Mouse (Mus musculus) CH12F3 (cell line): ENCODE results near the gene Hnrnpll.

ENCODE experiments used
- in situ Hi-C: fragments of 300-500 bp; cut with MboI; formaldehyde crosslinking; loops from 2 replicates; pipeline ENCODE4 v1.14.3; 2020; ENCODE audit warnings: low sequenced_read_pairs

The Hnrnpll gene

DNA sequence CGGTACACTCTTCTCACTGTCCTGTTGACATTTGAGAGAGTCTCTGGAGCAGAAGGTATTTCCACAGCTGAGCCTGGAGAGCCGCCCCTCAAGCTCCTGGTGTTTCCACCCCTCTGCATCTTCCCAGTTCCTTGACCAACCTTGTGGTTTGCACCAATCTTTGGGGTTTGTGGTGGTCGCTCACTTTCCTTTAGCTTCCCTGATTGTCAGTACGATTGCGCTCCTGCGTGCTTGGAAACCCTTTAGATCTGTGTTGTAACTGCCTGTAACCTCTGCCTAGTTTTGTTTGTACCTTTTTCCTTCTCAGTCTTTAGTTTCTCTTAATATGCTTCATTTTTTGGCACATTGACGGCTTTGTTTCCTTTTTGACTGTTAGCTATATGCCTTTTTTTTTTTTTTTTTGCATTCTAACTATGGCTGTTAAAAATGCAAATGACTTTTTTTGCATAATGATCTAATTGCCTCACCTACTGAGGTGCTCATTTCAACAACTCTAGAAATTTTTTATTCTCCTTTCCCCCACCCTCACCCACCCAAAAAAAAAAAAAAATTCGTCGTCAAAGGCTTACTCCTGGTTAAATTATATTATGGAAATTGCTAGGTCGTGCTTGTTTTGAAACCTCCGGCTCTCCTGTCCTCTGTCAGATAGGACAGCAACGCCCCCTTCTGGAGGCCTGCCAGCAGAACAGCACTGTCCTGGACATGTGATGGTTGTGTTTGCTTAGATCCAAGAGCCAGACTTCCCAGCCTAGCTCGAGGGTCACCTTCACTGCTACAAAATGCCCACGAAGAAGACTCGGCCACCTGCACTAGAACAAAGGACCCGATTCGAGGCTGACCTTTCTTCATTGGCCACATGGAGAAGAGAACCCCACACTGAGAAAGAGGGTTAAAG lies 57.5 kb downstream of the Hnrnpll start:
- in situ Hi-C loops: loop anchor here (10.0 kb wide), 2 partner anchors 110 to 340 kb away; partner anchors contain the start of gene Atl2

DNA sequence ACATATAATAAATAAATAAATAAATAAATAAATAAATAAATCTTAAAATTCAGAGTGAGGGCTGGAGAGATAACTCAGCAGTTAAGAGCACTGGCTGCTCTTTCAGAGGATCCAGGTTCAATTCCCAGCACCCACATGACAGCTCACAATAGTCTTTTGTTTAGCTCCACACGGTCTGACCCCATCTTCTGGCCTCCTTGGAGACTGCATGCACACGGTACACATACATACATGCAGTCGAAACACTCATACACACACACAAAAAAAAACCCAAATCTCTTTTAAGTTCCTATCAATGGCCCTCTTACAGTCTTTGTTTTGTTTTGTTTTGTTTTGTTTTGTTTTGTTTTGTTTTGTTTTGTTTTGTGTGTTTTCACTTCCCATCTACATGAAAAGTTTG lies 58.3 kb downstream of the Hnrnpll start:
- in situ Hi-C loops: loop anchor here (10.0 kb wide), 2 partner anchors 109 to 339 kb away; partner anchors contain the start of gene Atl2

DNA sequence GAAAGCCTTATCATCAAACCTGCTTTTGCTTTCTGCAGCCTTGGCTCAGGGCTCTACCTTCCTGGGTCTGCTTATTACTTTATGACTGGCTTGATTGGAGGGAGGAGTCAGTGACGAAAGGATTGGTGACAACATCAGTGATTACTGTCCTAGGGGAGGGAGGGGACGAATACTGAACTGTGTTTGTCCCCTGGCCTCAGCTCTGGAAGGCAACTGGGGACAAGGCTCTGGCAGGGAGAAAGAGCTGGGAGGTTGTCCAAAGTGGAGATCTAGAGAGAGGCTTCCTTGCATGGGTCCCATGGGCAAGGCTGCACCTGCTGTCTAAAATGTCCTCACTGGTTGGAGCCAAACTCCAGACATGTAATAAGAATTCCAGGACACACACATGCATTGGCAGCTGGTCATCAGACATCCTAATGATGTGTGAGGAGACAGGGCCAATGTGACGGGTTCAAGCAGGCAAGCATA lies 59.7 kb downstream of the Hnrnpll start:
- in situ Hi-C loops: loop anchor here (10.0 kb wide), 2 partner anchors 108 to 338 kb away; partner anchors contain the start of gene Atl2

DNA sequence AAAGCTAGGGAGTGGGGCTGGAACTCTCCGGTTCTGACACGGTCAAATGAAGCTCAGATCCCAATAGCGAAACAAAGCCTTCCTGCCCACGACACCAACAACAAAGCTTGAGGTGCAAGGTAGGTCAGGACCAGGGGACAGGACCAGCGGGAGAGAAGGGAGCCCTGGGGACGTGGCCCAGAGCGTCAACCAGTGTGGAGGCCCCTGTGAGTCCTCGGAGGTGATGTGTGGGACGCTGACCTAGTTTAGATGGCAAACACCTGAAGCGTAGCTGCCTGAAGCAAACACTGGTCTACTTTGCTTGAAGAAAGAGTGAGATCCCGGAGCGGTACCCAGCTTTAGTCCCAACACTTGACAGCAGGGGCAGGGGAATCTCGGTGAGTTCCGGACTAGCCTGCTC lies 62.5 kb downstream of the Hnrnpll start:
- in situ Hi-C loops: loop anchor here (10.0 kb wide), 2 partner anchors 105 to 335 kb away; partner anchors contain the start of gene Atl2

DNA sequence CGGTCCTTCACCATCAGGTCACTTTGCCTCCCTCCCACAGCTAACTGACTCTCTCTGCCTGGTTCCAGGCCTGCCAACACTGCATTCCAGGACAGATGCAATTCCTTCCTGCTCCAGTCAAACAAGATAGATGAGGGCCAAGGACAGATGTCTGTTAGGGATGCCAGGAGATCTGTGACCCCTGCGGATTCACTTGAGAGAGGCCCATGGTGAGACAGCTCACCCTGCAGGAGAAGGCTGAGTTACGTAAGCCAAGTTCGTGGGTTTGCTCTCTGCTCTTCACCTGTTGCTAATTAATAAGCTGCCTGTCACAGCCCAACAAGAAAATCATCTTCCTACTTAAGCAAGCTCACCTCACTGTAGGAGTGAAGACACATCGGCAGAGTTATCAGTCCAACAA lies 63.1 kb downstream of the Hnrnpll start:
- in situ Hi-C loops: no loop called here

DNA sequence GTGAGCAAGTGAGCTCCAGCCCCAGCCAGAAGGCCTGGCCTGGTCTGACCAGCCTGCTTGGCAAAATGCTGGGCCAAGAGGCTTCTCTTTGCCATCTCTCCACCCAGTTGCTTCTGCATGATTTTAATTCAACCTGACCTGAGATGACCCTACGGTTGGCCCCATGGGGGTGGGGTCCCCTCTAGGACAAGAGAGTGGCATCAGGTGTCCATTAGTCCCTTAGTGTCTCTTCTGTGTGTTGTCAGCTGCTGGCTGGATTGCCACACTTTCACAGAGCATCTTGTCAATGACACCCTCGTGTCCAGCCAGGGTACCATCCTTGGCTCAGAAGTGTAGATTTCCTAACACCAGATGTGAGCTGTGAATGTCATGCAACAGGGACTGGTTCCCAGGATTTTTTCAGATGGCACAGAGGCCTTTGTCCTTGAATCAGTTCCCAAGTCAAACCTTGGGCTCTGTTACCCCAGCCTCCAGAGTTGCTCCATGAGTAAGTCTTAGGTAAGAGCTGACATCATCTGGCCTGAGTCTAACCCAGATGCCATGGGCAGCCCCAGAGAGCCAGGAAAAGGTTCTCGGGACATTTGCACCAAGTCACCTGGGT lies 66.9 kb downstream of the Hnrnpll start:
- in situ Hi-C loops: no loop called here

DNA sequence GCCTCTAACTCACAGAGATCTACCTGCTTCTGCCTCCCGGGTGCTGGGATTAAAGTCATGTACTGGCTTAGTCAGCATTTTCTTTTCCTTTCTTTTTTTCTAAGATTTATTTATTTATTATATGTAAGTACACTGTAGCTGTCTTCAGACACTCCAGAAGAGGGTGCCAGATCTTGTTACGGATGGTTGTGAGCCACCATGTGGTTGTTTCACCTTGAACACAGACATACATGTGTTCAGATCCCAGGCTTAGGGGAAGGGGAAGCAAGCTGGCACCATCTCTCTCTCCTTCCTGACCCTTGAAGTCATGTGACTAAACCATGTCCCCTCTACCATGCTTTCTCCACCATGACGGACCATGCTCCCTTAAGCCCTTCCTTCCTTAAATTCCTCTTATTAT lies 70.0 kb downstream of the Hnrnpll start:
- in situ Hi-C loops: no loop called here

DNA sequence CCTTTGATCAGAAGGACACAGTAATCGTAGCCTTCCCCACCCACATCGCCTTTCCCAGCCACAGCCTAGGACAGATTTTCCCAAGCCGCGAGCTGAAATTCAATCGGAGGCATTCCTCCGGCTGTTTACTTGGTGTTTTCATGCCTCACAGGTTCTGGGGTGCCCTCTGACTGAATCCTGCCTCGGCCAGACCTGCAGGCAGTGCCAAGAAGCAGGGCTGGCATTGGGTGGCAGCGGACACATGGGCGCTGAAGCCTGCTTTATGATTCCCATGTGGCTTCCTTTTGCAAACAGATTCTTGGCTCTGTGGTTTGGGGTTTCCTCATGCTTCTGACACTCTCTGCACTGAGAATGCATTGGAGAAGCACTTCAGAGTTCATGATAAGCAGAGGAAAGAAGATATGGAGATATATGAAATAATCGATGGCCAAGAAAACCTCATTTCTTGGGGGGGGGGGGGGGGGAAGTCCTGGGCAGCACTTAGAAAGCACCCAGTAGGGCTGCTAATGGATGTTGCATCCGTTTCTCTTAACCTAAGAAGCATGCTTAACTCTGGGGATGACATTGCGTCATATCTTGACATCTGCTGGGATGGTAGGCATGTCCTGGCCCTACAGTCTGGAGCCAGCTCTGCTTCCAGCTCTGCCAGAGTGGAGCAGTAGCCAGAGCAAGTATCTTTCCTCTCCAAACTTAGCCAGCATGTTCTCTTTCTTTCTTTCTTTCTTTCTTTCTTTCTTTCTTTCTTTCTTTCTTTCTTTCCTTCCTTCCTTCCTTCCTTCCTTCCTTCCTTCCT lies 70.8 kb downstream of the Hnrnpll start:
- in situ Hi-C loops: no loop called here

DNA sequence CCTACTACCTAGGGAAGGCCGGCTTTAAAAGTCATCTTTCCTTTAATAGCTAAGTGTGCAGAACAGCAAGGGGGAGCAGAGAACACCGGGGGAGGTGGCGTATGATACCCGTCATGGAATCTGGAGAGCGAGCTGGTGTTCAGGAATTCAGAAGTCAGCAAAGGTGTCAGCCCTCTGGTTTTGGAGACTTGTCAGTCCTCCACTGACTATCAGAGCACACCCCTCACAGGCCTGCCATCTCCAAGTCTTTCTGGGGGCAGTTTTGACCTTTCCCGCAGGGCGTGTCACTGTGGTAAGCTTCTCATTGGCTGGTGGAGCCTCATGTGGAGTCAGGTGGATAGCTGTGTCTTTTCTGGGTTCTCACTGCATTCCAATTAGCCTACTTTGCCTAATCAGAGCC lies 72.0 kb downstream of the Hnrnpll start:
- in situ Hi-C loops: no loop called here

DNA sequence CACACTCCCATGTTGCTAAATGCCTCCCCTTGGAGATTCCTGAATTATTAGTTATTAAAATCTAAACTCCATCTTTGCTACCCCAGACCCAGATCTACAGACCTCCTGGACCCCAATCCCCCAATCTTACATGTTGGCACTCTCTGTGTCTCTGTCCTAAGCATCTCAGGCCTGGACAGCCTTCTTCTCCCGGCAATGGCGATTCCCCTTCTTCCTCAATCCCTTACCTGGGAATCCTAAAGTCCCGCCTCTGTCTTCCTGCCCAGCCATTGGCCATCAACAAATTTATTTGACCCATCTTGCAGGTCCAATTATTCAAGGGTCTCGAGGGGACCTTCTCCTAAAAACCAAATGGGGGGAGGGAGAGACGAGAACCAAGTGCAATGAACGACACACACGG lies 77.7 kb downstream of the Hnrnpll start:
- in situ Hi-C loops: no loop called here

DNA sequence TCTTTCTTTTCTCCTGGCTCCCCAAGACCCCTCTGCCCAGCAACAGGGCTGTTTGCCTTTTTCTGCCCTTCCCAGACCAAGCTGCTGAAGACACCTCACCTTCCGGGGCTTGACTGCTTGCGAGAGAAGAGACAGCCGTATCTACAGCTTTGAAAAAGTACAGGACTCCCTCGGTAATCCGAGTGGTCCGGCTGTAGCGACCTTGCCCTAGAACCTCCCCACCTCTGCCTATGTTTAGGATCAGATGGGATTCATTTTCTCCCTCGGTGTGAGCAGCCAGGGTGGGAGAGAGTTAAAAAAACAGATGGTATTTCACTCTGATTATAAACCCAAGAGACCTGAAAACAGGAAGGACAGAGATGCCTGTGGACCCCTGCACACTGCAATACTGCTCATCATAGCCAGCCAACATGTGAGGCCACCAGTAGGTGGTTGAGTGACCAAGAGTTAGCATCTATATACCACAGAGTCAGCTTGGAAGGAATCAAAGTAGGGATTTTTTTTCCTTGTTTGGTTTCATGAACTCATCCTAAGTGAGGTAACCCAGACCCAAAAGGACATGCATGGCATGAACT lies 79.1 kb downstream of the Hnrnpll start:
- in situ Hi-C loops: no loop called here

DNA sequence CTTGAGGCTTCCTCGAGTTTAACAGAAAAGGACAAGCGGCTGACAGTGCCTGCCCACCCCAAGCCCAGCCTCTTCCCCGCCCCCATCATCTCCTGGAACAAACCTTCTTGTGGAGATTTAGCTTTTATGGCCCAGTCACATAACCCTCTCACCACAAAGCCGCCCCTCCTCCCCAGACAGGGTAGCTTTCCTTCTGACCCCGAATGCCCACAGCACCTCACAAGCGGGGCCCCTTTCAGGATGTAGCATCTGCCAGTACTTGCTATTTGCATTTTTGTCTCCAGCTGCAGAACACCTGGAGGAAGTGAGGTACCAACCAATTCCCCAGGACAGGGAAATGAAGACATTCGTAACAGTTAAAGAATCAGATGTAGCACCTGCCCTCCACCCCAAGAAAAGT lies 79.6 kb downstream of the Hnrnpll start:
- in situ Hi-C loops: no loop called here

DNA sequence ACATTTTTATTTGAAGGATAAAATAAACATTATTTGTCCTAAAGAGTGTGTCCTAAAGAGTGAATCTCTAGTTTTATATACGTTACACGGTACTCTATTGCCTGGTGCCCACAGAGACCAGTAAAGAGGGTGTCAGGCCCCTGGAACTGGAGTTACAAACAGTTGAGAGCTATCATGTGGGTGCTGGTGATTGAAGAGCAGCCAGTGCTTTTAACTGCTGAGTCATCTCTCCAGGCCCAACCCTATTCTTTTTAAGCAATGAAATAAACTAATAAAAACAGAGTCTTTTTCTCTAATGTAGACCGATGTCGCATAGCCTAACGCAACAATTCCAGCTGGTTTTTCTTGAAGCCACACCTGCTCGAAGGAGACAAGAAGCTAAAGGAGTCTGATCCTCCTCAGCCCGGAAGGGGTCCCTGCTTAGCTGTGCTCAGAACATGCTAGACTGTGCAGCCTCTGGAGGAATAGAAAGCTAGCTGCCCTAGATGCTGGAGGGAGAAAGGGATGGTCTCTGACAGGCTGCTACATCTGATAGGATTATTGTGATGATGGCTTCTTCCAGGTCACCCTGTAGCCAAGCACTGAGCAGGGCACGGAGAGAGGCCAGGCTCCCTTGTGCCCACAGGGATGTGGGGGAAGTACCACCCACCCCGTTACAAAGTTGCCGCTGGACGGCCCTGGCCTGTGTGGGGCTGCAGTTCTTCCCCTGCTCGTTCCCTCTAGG lies 80.2 kb downstream of the Hnrnpll start:
- in situ Hi-C loops: no loop called here

DNA sequence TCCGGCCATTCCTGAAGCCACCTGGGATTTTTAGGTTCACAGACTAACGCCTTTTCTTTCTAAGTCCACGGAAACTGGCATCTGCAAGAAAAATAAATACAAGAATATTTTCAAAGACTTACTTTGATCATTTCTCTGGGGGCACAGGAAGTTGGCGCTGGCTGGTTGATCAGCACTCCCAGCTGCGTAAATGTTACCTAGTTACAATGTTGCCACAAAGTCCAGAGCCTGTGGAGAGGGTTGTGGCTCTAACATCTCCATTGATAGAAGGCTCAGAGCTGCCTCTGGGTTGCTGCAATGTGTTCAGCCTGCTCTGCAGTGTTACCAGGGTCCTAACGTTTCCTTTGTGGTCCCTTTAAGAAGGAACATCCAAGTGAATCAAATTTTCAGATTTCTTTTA lies 80.8 kb downstream of the Hnrnpll start:
- in situ Hi-C loops: no loop called here

DNA sequence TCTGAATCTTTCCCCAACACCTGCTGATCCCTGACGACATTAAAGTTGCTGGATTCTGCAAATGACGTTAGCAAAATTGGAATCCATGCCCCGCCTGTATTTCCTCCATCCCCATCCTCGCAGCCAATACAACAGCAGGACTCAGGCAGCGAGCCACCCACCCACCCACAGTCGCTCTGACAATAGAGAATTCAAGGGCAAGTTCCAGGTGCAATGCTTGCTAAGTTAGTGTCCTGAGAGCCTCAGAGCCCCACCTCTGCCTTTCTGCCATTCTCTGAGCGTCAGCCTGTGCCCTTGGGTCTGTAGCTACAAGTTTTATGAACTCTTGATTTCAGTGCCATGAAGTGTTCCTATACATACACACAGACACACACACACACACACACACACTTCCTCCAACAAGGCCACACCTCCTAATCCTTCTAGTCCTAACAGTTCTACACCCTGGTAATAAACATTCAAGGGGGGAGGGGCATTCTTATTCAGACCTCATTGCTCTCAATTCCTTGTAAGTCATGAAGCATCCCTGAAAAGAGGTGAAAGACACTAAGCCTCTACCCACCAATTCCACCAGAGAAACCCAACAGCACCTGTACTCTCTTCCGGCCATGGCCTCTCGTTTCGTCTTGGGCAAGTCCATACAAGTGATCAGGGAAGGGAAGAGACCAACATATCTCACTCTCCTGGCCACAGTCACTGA lies 81.6 kb downstream of the Hnrnpll start:
- in situ Hi-C loops: no loop called here
